Mouse (Mus musculus): ENCODE data around the gene Dhrs11.
A peak's percentile ranks its signal among the peaks of the same experiment; 100 is the strongest.

Dhrs11 gene

DNA sequence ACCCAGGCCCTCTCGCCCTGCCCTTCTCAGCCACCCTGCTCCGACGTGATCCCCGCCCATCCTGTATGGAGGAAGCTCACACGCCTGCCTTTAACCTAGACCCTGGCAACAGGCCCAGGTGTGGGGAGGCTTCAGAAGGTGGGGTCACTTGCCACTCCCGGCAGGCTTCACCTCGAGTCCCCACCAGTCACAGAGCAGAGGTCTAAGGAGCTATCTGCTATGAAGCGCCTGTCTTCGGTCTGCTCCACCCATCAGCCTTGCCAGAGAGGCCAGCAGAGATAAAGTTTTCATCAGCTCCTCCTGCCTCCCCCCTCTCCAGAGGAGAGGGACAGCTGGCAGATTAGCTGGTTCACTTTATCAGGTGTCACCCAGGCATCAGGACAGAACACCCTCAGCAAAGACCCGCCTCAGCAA lies 5.3 kb downstream of the Dhrs11 start:
- no peak for DNase-seq (ENCODE audit: low spot score in 2 of 2)

DNA sequence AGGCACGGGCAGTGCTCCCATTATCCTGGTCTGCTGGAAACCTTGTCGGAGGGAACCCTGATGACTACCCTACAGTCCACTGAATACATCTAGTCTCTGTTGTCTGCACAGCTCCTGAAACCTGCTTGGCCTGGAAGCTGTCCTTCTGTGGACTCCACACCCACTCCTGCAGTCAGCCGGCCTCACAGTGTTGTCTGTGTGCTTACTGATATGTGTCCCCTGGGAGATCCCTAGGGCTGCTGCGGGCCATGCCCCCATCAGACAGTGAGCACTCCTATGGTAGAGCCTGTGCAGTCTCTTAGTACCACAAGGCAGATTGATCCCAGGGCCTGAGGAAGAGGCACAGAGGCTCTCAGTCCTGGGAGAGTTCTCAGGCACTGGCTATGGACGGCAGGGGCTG lies 6.3 kb downstream of the Dhrs11 start:
- DNase-seq (ENCODE audit: low spot score in 2 of 2) = no peak

DNA sequence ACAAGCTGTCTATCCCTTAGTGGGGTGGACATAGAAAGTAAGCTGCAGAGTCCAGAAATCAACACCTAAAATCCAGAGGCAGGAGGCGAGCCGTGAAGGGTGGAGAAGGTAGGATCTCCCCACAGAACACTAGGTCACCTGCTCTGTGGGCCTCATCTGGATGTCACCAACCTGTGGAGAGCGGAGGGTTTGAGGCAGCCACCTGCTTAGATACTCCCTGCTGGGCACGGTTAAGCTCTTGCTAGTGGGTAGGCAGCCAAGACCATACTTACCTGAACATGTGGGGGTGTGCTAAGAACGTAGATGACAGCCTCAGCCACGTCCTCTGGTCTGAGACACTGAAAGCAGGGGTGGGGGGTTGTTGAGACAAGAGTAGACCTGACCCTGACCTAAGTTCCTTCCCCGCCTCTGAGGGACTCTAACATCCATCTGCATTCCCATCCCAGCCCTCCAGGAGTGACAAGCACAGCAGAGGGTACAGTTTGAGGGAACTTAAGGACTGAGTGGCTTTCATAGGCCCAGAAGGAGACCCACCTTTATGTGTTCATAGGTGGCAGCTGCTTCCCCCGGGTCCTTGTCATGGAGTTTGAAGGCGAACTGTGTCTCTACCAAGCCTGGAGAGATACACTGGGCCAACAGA lies 7.5 kb downstream of the Dhrs11 start:
- DNase-seq (ENCODE audit: low spot score in 2 of 2) = no peak

DNA sequence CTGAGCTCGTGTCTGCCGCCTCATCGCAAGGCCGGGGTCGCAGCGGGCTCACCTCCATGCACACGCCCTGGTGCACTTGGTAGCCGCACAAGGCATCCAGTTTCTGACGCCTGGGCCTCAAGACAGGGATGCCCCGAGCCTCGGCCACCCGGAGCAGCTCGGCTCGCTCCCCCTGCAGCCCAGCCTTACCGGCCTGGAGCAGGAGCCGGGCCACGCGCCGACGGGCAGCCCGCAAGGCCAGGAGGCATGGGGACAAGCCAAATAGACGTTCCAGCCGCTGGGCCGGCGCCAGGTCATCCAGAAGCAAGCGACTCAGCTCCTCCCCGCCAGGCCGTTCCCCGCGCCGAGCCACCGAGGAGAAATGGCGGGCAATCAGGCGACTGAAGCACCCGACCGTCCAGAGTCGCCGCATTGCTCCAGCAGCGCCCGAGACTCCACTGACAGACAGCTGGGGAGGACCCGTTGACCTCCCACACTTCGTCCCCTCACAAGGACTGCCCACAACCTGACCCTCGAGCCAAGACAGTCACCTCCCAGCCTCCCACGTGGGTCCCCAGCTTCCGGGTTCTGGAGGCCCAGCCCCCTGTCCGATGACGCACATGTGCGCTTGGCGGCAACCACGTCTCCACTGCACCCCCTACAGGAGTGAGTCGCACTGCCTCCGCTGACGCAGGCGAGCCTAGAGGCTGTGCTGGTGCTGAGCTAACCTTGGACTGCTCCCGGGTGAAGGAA lies 9.7 kb downstream of the Dhrs11 start, which contains the start of gene Mrm1:
TSS of gene Mrm1 (minus strand) at position 555 of the 732 bp plus-strand sequence.
- peak; percentile 89 to 91 for DNase-seq (ENCODE audit: low spot score in 2 of 2)

DNA sequence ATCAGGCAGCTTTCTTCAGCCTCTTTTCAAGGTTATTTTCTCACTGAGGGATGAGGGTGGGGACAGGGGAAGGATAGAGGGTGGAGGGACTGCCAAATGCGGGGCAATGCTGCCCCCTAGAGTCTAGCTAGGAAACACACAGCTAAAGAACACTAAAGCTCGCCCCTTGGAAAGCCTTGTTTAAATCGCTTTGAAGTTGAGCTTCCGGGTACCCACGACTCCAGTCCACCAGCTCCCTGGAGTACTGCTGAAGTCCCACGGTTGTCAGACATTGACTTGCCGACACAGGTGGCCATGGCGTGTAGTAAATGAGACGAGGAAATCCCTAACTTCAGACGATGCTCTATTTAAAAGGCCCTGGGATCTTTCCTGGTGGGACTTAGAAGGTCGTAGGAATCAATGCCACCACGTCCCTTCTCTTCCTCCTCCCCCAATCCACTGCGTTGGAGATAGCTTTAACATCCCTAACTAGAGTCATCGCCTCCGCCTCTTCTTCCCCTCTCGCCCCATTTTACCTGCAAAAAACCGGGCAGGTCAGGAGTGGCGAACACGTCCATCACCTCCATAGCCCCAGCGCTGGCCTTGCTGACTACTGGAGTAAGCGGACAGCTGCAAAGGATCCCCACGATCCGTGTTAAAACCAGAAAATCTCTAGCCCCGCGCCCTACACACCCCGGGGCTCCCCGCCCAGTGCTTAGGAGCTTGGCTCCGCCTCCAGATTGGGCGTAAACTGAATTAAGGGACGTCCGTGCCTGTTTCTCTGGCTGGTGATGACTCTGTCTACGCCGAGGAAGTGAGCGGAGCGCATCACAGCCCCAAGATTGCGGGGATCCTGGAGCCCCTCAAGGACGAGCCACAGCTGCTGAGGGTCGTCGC lies 10.5 kb downstream of the Dhrs11 start:
- DNase-seq (ENCODE audit: low spot score in 2 of 2) = peak; percentile 74 to 79

DNA sequence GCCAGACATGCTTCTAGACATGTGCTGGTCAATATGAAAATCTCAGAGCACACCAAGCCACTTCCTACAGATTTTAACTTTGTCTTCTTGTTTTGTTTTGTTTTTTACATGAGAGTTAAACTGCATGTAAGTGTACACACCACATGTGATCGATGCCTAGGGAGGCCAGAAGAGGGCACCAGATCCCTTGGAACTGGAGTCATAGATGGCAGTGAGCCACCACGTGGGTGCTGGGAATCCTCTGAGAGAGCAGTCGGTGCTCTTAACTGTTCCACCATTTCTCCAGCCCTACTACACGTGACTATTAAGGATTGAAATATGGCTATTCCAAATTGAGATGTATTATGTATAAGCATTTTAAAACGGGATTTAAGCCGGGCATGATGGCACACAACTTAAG lies 11.4 kb downstream of the Dhrs11 start:
- no peak for DNase-seq (ENCODE audit: low spot score in 2 of 2)

DNA sequence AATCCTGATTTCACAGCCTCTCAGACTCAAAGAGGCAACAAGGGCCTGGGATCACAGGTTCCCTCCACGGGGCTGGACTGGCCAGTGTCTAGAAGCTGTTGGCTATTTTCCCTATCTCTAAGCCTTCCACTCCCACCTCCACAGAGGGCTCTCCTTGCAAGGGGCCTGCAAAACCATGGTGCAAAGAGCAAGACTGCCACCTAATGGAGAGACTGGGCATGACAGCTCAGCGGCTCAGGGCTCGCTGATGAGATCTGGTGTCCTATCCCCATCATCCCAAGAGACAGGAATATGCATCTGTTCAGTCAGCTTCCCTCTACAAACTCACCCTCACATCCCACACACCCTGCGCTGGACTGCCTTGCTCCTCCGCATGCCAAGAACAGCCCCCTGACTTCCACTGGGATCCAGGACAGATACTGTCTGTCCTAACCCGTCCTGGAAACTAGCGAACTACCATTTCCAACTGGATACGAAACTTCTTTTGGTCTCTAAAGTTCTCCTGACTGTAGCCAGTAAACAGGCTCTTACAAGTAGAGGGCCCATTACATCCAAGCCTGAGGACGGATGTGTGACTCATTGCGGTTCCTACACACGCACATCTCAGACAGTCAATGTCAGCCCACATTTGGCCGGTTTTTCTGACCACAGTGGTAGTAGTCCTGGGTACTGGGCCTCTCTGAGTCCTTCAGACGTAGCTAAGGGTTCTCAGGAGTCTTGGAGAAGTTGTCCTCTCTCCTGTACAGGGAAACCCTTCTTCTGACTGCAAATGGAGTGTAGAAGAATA lies 14.9 kb downstream of the Dhrs11 start:
- DNase-seq (ENCODE audit: low spot score in 2 of 2) = peak; percentile 22 to 46

DNA sequence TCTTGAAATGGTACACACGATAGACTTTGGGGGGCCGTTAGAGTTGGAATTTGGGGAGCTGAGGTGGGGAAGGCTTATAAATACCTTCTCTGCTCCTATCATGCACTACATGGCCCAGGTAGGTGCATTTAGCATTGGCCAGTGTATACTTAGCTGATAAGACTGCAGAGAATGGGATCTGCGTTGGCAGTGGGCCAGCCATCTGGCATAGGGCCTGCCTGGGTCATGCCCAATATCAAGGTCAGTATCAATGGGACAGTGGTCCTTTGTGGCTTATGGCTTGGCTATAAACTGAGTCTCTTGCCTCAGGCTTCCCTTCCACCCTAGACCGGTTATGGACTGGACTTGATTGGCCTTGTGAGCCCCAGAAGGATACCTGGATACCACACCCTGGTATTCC lies 24.4 kb downstream of the Dhrs11 start:
- DNase-seq (ENCODE audit: low spot score in 2 of 2) = no peak

DNA sequence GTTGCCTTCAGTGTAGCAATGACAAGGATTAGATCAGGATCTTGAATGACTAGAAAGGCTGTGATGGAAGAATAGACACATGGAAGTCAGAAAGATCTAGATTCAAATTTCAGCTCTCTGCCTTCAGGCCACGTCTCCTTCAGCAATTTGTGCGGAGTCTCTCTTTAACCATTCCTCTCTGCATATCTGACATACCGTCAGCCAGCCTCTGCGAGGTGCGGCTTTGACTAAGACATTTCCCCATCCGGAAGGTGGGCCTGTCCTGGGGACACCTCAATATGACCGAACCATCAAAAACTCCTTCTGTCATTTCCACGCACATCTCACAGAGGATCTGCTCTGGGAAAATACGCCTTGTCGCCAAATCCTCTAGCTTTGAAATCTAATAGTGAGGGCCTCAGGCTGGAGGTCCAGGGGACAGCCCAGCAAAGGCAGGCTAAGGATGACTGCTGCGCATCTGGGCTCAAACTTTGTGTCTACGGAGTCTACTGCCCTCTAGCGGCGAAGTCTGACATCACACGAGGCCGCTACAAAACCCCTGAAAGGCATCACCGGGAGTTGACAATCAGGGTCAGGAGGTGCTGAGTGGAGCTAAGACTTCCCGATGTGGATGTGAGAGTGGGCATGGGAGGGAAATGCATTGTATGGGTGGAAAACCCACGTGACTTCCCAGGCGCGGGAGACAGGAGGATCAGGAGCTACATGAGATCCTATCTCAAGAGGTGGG lies 31.0 kb downstream of the Dhrs11 start:
- DNase-seq (ENCODE audit: low spot score in 2 of 2) = peak; percentile 19 to 63

DNA sequence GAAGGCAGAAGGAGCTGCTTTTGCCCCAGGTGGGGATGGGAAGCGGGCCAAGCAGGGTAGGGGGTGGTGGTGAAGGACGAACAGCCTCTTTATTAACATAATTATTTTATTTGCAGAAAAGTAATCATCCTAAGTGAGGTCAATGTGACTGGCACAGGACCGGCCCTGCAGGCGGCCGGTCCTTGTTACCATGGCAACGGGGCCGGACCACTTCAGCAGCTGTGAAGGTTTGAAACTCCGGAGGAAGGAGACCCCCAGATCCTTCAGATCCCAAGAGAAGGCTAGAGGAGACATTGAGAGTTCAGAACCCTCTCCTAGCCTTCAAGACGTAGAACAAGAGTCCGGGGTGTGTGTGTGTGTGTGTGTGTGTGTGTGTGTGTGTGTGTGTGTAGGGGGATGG lies 31.8 kb downstream of the Dhrs11 start:
- no peak for DNase-seq (ENCODE audit: low spot score in 2 of 2)

DNA sequence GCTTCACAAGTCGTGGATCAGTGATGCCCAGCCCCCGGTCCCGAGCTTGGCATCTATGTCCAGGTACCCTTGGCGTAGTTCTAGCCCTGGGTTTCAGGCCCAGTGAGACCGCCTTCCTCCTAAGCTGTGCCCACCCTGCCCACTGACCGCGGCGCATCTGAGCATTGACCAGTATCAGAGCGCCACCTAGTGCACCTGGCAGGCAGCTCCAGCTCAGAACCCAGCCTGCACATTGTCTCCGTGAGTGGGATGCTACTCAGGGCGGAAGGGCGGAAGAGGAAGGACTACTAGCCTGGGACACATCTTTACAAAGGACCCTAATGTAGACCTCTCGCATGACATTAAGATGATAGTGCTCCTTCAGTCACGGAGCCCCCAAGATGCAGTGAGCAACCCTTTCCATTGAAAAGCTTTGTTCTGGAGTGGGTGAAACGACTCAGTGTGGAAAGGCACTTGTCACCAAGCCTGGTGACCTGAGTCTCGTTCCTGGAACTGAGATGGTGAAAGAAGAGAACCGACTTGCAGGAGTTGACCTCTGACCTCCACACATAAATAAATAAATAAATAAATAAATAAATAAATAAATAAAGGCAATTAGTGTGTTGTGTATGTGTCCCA lies 34.2 kb downstream of the Dhrs11 start:
- peak in 1 of 2 experiments; percentile 32 for DNase-seq (ENCODE audit: low spot score in 2 of 2)

DNA sequence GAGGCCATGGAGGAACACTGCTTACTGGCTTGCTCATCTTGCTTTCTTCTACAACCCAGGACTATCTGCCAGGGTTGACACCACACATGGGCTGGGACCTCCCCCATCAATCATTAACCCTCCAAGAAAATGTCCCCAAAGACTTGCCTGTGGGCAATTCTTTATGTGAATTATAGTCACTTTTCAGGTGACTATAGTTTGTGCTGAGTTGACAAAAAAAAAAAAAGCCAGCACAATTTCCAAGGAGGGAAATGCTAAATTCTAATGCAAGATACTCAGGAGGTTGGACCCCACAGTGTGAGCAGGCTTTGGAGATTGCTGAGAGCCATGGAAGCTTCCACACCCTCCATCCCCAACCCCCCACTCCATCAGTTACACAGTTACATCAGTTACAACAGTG lies 35.2 kb downstream of the Dhrs11 start:
- DNase-seq (ENCODE audit: low spot score in 2 of 2) = no peak

DNA sequence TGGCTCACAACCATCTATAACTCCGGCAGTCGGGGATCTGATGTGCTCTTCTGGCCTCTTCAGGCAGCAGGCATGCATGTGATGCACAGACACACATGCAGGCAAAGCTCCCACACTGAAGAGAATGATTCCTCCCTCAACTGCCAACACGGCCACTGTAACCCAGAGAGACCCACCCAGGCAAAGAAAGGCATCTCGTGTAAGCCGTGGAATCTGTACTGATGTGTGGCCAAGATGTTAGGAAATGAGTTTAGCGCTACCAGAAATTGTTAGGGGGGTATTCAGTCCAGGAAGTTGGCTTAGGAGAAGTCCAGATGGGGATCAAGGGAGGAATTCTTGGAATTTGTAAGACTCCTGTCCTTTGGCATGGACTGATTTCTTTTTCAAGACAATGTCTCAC lies 38.4 kb downstream of the Dhrs11 start:
- no peak for DNase-seq (ENCODE audit: low spot score in 2 of 2)

DNA sequence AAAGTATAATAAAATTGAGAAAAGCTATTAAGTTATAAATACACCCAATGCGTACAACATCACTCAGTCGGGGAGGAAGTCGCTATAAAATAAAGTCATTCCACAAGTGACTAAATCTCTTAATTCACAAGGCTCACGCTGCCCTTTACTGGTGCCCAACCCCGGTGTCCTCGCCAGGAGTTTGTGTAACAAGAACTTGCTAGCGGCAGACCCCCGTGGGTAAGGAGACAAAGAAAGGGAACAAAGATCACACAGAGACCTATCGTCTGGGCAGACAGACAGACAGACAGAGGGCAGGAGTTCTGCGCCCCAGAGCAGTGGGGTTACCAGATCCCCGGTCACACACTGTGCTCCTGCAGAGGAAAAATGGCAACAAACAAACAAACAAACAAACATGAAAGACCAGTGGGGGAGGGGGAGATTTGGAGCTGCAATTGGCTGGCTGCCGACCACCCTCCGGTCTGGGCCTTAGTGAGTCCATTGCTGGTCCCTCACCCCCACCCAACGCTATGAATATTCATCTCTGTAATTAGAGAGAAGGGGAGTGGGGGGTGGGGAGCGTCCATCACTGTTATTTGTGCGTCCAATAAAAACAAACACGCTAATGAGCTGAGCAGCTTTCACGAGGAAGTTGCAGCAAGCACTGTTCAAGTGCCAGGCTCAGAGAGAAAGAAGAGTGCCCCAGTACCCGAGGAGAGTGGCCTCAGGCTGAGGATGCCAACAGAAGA lies 48.5 kb downstream of the Dhrs11 start:
- no peak for DNase-seq (ENCODE audit: low spot score in 2 of 2)

DNA sequence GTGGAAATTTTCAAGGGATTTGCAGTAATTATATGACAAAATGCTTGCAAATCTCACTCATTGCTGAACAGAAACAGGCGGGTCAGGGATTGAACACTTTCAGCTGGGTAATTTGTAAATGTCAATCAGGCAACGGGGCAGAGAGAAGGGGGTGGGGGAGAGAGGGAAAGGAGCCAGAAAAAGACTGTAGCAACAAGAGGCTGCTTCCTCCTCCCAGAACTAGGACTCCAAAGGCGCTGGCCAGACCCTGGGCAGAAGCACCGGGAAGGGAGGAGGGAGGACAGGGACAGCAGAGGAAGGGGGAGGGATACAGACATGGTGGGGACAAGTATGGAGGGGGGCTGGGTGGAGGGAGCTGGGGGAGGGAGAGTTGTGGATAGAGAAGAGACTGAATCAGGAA lies 53.2 kb downstream of the Dhrs11 start:
- no peak for DNase-seq (ENCODE audit: low spot score in 2 of 2)

DNA sequence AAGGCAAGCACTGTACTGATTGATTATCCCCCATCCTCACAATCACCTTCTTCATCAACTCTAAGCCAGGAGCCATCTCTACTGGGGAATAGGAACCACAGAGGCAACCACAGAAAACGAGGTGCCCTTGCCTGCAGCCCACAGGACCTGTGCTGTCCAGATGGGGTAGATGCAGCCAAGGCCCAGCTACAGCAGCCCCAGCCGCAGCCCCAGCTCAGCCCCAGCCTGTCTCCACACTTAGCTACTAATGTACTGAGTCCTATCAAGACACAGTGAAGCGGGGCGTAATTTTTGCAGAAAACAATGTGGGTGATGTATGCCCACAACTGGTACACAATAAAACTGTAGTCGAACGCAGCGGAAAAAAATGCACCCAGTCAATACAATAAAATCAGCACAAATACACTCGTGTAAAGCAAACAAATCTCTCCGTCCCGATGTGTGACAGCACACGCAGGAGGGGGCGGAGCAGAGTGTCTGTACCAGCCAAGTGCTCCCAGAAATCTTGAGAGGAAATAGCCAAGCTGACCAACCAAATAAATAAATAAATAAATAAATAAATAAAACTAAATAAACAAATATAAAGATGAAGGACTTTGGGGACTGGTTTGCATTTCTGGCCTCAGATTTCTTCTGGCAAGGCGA lies 53.8 kb downstream of the Dhrs11 start:
- DNase-seq (ENCODE audit: low spot score in 2 of 2) = no peak

Measured in urinary bladder, adult 18-20 months (tissue).